Mouse (Mus musculus) adrenal gland, adult 18-20 months (tissue): ENCODE measurements around the gene Hes3. TPM values are rescaled to one million over a fixed set of nuclear protein-coding genes. Genes with fewer than 3 reads are reported as not detected.
A peak's percentile ranks its signal among the peaks of the same experiment; 100 is the strongest.

Experiments
- DNase-seq, 2 experiments: peaks; one replicate each; pipeline ENCODE4 v3.0.0; 2021 to 2022; ENCODE audit warnings: low spot score in 2 of 2
- total RNA-seq, 2 experiments: library from RNA; stranded (reverse); gene quantifications; 1 replicate in 1 of 2; 2 replicates in 1 of 2; pipeline ENCODE4 v1.2.3; 2021

Hes3 gene
- total RNA-seq, 2 experiments from 2014 or later: not detected

- DNase-seq: no peak
Measured at GRCm38 (mm10) chr4:152282721-152283120, 8.7 kb downstream of the Hes3 start.

- no peak for DNase-seq
Measured at GRCm38 (mm10) chr4:152281601-152282000, 9.9 kb downstream of the Hes3 start.

DNA sequence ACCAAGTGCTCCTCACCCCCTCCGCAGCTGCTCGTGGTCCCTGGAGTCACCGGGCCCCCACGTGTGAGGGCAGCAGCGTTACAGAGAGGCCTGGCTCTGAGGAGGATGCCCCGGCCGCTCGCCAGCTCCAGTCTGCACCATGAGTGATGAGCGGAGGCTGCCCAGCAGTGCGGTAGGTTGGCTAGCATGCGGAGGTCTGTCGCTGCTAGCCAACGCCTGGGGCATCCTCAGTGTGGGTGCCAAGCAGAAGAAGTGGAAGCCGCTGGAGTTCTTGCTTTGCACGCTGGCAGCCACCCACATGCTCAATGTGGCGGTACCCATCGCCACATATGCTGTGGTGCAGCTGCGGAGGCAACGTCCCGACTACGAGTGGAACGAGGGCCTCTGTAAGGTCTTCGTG is 12.5 kb downstream of the Hes3 start:
- DNase-seq: no peak

GRCm38 (mm10) chr4:152277916-152278315 is 13.5 kb downstream of the Hes3 start:
- no peak for DNase-seq

DNA sequence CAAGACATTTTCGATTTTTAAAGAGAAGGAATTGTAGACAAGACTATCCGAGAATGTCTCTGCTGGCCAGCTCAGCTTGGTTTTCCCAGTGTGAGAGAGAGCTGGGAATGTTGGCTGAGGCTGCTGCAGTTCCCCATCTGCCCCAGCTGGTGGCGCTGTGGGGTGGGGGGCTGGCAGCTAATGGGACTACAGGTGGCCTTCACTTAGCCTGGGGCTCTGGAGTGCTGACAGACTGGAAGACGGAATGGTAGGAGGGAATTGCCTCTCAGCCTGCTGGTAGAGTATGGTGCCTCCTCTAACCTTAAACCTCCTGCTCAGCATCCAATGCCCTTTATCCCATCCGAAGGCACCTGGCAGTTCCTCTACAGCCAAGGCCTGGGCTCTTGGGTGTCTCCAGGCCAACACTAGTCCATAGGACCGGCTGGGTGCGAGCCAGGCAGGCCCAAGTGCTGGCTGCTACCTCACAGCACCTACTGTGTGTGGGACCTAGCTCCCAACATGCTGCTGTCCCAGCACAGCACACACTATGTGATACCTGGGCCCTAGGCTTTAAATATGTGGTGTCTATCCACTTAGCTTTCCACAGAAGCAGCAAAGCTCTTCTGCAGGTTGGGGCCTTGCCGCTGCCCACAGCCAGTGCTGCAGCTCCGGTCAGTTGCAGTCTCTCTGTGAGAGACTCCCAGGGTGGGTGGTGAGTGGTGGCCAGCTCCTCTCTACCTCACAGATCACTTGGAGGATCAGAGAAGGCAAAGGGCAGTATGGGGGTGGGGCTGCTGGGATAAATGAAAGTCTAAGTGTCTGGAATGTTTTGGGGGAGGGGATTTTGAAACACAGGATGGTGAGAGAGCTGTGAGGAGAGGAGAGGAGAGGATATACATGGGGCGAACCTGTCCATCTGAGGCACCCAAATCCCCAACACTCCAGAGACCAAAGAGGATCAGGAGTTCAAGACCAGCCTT is 14.8 kb downstream of the Hes3 start:
- DNase-seq: no peak

DNA sequence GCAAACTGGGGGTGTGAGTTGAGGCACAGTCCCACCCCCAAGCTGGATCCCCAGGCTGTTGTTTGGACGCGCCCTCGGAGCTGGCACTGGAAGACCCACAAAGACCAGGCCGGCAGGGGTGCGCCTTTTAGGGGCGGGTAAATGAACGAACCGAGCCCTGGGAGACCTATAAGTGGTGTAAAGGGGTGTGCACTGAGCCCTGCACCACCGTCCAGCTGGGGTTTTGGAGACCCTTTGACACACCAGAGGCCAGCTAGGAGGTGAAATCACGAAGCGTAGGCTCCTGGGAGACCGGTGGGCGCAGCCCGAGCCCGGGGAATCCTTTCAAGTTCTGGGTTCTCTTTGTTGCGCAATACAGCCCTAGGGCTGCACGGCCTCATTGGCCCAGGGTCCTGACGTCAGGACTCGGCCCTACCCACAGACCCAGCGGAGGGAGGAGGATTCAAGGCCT is 16.8 kb downstream of the Hes3 start:
- no peak for DNase-seq

DNA sequence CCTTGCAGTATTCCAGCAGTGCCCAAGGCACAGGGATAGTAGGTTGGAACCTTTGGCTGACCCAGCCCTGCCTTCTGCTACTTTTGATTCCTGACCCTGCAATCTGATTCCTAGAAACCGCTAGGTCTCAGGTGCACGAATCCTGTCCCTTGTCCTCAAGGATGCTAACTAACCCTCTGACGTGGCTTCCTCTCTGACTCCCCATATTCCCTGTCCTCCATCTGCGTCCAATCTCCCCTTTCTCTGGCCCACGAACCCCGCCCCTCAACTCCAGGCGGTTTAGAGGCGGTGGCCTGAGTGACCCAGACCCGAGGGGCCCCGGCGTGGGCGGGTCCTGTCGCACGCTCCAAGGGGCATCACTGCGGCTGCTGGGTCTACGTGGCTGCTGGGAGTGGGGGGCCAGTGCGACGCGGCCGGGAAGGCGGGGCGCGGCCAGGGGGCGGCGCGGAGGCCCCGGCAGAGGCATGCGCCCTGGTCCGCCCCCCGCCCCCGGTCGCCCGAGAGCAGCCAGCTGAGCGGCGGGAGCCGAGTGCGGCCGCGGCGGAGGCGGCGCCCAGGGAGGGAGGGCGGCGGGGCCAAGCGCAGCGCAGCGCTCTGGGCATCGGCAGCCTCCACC is 17.7 kb downstream of the Hes3 start, which contains the start of gene Gpr153:
Gpr153 (plus strand) TSS at position 612 of the 616 bp plus-strand sequence.
- DNase-seq: peak; percentile 41 to 64

DNA sequence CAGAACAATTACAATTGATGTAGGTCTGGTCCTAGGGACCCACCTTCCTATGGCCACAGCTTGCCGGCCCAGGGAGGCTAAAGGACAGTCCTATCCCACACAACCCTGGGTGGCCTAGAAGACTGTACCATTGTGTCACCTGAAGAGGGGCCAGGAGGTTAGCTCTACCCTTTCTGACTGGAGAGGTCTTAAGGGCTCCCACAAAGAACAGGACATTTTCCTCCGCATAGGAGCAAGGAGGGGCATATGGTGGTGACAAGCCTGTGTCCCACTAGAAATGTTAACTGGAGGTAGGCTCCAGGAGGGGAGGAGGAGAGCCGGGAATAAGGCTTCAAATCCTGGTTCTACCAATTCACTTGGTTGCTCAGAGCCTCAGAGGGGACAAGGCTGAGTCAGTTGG is 18.3 kb downstream of the Hes3 start:
- DNase-seq: no peak

DNA sequence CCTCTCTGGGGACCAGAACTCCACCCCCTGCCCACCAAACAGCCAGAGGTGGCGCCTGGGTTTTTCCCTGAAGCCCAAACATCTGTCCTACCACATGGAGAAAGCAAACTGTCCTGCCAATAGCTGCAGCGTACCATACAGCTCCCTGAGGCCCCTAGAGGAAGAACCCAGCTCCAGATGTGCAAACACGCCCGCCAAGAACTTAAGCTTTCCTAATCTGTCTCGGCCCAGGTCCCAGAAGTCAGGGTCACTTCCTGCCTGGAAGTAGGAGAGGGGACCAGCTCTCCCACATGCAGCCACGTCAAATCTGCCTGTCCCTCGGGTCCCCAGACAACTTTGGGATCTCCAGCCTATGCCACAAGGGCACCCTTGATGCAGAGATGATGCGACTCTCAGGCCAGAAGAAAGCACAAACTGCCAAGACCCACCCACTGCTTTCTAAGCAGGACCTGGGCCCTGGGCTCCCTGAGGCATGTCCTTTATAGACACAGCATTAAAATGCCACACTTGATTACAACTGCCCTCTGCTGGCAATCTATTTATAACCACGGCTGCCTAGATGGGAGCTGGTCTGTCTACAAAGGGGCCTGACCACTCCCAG is 18.9 kb downstream of the Hes3 start:
- DNase-seq: no peak

DNA sequence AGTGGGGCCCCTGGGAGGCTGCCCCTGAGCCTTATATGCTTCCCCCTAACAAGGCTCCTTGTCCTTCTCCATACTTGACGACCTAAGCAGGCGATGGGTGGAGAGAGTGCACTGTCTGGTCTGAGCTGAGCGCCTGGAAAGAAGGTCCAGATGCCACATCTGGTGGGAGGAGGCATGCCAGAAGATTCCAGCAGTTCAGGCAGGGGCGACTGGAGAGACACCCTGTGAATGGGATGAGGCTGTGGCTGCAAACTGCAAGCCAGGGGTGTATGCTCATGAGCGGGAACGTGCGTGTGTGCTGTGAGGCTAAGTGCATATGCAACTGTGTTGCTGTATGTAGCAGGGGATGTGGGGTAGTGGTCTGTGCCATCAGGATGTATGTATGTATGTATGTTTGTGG is 19.5 kb downstream of the Hes3 start:
- DNase-seq: no peak

- DNase-seq: no peak
Measured at GRCm38 (mm10) chr4:152271334-152271733, 20.1 kb downstream of the Hes3 start.

GRCm38 (mm10) chr4:152270599-152270998 is 20.9 kb downstream of the Hes3 start:
- no peak for DNase-seq

- DNase-seq: no peak
Measured at GRCm38 (mm10) chr4:152269967-152270366, 21.5 kb downstream of the Hes3 start.

GRCm38 (mm10) chr4:152267748-152268369 is 23.6 kb downstream of the Hes3 start:
- peak in 1 of 2 experiments; percentile 30 for DNase-seq

- no peak for DNase-seq
Measured at GRCm38 (mm10) chr4:152266236-152266895, 25.1 kb downstream of the Hes3 start.

DNA sequence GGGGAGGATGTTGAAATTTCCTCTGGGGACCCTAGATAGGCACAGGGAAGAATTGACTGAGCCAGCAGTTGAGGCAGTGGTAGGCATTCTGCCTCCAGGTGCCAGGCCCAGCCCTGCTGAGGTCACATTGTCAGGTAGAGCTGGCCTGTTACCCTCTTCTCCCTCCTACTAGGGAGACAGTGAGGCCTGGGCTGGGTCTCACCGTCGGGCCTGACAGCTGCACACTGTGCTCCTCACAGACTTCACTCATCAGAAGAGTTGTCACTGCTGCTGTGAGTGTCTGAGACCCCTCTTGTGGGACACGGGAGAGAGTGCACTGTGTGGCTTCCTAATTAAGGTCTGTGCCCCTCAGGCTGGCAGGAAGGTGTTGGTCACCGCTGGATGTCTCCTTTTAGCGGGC is 25.7 kb downstream of the Hes3 start:
- no peak for DNase-seq

- no peak for DNase-seq
Measured at GRCm38 (mm10) chr4:152264867-152265568, 26.4 kb downstream of the Hes3 start.

GRCm38 (mm10) chr4:152264177-152264530 is 27.3 kb downstream of the Hes3 start:
- DNase-seq: no peak

DNA sequence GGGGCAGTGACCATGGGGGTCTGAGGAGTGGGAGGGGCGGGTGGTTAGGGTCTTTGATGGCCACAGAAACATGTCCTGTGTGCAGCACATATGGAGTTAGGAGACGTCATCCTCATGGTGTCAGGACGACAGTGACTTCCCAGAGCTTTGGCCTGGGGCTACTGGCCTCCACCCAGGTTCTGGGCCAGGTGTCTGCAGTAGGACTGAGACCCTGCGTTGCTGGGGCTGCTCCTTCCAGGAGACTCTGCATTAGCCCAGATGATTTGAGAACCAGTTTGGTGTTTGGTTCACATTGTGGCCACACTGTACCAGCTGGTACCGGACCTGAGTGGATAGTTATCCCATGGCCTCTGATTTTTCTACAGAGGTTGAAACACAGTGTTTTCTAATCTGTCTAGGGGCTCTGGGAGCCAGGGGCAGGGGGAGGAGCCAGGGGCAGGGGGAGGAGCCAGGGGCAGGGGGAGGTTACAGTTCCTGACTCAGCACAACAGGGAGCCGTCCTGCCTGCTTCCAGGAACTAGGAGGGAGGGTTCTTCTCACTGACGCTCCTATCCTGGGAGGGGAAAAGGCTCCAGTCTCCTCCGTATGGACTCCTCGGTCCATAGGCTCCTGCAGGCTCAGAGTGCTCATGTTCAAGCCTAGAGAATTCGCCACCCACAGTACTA is 27.8 kb downstream of the Hes3 start:
- no peak for DNase-seq

DNA sequence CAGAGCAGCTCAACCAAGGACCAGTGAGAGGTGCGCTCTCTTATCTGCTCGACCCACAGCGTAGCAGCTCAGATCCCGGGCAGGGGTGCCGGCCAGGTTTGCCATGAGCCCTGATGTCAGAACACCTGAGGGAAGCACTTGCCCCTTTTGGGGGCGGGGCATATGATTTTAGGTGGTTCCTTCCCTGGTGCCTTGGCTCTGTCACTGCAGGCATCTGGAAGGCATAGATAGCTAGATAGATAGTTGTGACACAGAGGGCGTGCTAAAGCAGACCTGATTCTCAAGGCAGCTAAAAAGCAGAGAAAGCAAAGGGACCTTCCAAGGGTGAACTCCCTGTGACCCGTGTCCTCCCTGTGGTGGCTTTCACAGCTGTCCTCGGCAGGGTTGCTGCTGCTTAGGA is 28.4 kb downstream of the Hes3 start:
- no peak for DNase-seq
